Mouse (Mus musculus): Measurements from ENCODE around the gene Myh10.
"Not testable (repeated sequence)": the region's sequence is repeated elsewhere in the genome, so short reads cannot be mapped to it uniquely, and the experiment has no call there.

DNA sequence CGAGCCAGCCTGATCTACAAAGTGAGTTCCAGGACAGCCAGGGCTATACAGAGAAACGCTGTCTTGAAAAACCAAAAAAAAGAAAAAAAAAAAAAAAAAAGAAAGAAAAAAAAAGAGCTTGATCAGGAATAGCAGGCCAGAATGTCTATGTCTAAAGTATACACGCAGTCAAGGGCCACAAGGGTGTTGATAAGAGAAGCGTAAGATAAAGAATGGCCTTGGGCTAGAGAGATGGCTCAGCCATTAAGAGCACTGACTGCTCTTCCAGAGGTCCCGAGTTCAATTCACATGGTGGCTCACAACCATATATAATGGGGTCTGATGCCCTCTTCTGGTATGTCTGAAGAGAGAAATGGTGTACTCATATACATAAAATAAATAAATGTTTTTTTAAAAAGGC lies 140.2 kb downstream of the Myh10 start:
- TF ChIP-seq CTCF (conservative IDR thresholded peaks at IDR 0.05; ENCODE audit: low read length); NANOG (IDR thresholded peaks at IDR 0.05; ENCODE audit: borderline replicate concordance, low read length): not testable (repeated sequence)

All from E14TG2a.4 (cell line).